Mouse (Mus musculus) intestine, embryonic 15.5 days (tissue): Measurements from ENCODE around the gene Coq10a. TPM values are rescaled to one million over a fixed set of nuclear protein-coding genes. Genes with fewer than 3 reads are reported as not detected.

ENCODE experiments used
- ATAC-seq: fragments of 200-750 bp; cut with Nextera tagmentation; 2 replicates; pipeline ENCODE4 v1.8.0; 2017; ENCODE audit warnings: moderate TSS enrichment, moderate library complexity
- H3K27ac ChIP-seq: fragments of 300-500 bp; sonication (generic); 2 replicates; pipeline ENCODE4 v1.5.1; 2015; ENCODE audit warnings: mild to moderate bottlenecking, inconsistent platforms
- H3K27me3 ChIP-seq: fragments of 300-500 bp; sonication (generic); replicated peaks from 2 replicates; pipeline ENCODE4 v1.6.1; 2015; ENCODE audit warnings: inconsistent platforms
- H3K36me3 ChIP-seq: fragments of 300-500 bp; sonication (generic); 2 replicates; pipeline ENCODE4 v1.6.1; 2015; ENCODE audit warnings: inconsistent platforms
- H3K4me1 ChIP-seq: fragments of 300-500 bp; sonication (generic); replicated peaks from 2 replicates; pipeline ENCODE4 v1.6.1; 2015; ENCODE audit warnings: inconsistent platforms
- H3K4me2 ChIP-seq: fragments of 300-500 bp; sonication (generic); replicated peaks from 2 replicates; pipeline ENCODE4 v1.6.1; 2015; ENCODE audit warnings: mild to moderate bottlenecking, inconsistent platforms
- H3K4me3 ChIP-seq: fragments of 300-500 bp; sonication (generic); replicated peaks from 2 replicates; pipeline ENCODE4 v1.5.1; 2015; ENCODE audit warnings: inconsistent platforms
- H3K9ac ChIP-seq: fragments of 300-500 bp; sonication (generic); 2 replicates; pipeline ENCODE4 v1.6.1; 2015; ENCODE audit warnings: inconsistent platforms
- H3K9me3 ChIP-seq: fragments of 300-500 bp; sonication (generic); 2 replicates; pipeline ENCODE4 v1.6.1; 2016; ENCODE audit warnings: inconsistent platforms
- WGBS: fragments of 180-500 bp; shearing (Covaris S2); methylation state at CpG from one replicate; pipeline ENCODE4 v1.1.7; 2015; 5-methylcytosine and 5-hydroxymethylcytosine counted together
- polyA plus RNA-seq: library from polyadenylated mRNA; unstranded; fragments of >200 nt; fragmentation: Nextera tagmentation; extraction: Ambion mirVana; gene quantifications from 2 replicates; pipeline ENCODE4 v1.2.1, GENCODE M21; 2015

Coq10a gene
- polyA plus RNA-seq, 1 experiment from 2014 or later, result 13.7 TPM

DNA sequence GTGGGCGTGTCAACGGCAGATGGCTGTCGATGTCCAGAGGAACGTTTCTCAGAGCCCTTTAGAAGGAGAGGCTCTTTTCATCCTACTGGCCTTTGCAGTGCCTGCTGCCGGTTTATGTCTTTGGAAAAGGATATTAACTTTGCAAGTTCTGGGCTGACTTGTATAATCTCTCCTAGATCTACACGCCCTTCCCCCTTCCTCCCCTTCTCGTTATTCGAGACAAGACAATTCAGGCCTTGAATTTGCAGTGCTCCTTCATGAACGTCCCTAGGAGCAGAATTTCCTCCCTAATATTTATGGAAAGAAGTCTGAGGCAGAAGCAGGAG lies 384 bp upstream of the Coq10a start:
- peak overlapping the region; percentile 64 for H3K4me3 ChIP-seq
- peak overlapping the region; percentile 95 for H3K27ac ChIP-seq
- no peaks in the 10 kb centered on the region for H3K36me3 ChIP-seq
- H3K9me3 ChIP-seq, result no peaks in the 10 kb centered on the region
- under 1% methylated on average over 9 of the region's 9 CpGs for WGBS
- peak overlapping the region; percentile 75 for H3K9ac ChIP-seq
- H3K4me1 ChIP-seq, result peaks cover 15% of the 10 kb centered on the region
- no peak for ATAC-seq
- H3K27me3 ChIP-seq, result no peaks in the 10 kb centered on the region
- H3K4me2 ChIP-seq, result peak overlapping the region; percentile 93

DNA sequence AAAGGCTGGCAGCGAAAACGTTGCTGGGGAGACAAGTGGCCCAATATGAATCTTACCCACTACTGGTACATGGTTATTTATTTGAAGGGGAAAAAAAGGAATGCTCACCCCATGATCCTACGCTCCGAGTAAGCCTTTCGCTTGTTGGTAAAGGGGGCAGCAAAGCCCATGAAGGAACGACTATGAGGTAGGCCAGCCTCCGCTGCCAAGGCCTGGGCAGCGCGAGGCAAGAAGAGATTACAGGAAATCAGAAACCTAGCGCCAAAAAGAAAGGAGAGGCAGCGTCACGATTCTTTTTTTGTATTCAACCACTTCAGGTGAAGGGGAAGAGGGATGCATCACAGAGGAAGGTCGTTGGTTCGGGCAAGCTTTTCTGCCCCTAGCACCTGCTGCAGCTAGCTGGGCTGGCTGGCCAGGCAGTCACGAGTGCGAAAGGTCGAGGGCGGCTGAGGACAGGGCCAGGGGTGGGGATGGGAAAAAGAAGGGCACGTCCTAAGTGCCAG lies 847 bp downstream of the Coq10a start:
- H3K36me3 ChIP-seq, result peaks cover 8% of the 10 kb centered on the region
- H3K4me3 ChIP-seq, result peak overlapping the region; percentile 64
- no peak for ATAC-seq
- H3K9ac ChIP-seq, result peak overlapping the region; percentile 75
- peak overlapping the region; percentile 95 for H3K27ac ChIP-seq
- H3K4me1 ChIP-seq, result peaks cover 15% of the 10 kb centered on the region
- peak overlapping the region; percentile 93 for H3K4me2 ChIP-seq
- H3K27me3 ChIP-seq, result no peaks in the 10 kb centered on the region
- H3K9me3 ChIP-seq, result no peaks in the 10 kb centered on the region
- 17% methylated on average over 19 of the region's 19 CpGs for WGBS

DNA sequence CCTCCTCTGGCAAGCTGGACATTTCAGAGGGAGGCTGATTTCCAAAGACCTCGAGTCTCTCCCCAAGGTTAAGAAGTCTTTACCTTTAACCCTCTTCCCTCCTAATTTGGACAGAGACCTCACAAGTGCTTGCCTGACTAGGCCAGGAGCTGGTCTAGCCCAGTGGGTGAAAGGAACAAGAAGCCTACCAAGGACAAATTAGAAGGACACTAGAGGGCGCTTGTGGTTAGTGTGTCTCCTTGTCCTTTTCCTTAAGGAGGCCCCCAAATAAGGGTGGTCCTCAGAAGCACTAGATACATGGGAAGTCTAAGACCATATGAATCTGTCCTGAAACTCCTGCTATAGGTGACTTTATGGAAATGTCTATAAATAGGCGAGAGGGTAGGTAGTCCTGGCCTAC lies 6.2 kb downstream of the Coq10a start:
- Histone ChIP-seq H3K36me3 (peaks cover 50% of the 10 kb centered on the region), H3K4me2 (no peak overlapping the region), H3K9me3 (no peaks in the 10 kb centered on the region), H3K4me1 (peaks cover 3% of the 10 kb centered on the region), H3K4me3 (no peak overlapping the region), H3K9ac (no peak overlapping the region), H3K27ac (no peak overlapping the region), H3K27me3 (no peaks in the 10 kb centered on the region)
- no peak for ATAC-seq
- 55% methylated on average over 3 of the region's 3 CpGs for WGBS

DNA sequence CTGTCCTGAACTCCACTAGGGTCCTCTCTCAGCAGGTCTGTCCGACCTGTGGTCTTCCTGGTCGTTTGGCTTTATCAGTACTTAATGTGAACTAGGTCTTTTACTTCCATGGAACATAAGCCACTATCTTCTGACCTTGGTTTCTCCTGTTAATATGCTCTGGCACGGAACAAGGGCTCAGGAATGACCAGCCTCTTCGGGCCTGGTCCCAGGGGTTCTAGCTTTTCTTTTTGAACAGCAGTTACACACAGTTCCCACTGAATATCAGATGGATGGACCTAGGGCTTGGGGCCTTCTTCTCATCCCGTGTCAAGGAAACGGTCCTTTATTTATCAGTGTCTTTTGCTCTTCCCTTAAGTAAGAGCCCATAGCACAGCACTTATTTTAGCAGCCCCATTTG lies 7.0 kb downstream of the Coq10a start:
- H3K36me3 ChIP-seq, result peaks cover 50% of the 10 kb centered on the region
- no peaks in the 10 kb centered on the region for H3K27me3 ChIP-seq
- H3K9ac ChIP-seq, result no peak overlapping the region
- ATAC-seq, result no peak
- 88% methylated on average over 6 of the region's 6 CpGs for WGBS
- no peak overlapping the region for H3K4me2 ChIP-seq
- no peaks in the 10 kb centered on the region for H3K9me3 ChIP-seq
- H3K4me3 ChIP-seq, result no peak overlapping the region
- H3K4me1 ChIP-seq, result no peaks in the 10 kb centered on the region
- no peak overlapping the region for H3K27ac ChIP-seq

DNA sequence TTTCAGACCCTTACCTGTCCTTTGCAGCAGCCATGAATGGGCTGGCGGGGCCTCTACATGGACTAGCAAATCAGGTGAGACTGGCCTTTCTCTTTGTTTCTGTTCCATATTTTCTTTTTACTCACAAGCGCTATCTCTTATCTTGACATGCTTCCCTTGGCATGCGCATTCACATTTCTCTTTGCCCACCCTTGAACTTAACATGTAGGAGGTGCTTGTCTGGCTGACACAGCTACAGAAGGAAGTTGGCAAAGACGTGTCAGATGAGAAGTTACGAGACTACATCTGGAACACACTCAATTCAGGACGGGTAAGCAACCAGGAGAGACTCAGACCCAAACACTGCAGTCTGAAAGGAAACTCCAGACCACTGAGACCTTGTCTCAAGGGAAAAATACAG lies 9.6 kb downstream of the Coq10a start:
- H3K4me1 ChIP-seq, result no peaks in the 10 kb centered on the region
- H3K27ac ChIP-seq, result no peak overlapping the region
- H3K36me3 ChIP-seq, result peaks cover 59% of the 10 kb centered on the region
- no peak overlapping the region for H3K9ac ChIP-seq
- no peaks in the 10 kb centered on the region for H3K9me3 ChIP-seq
- no peak overlapping the region for H3K4me2 ChIP-seq
- no peak overlapping the region for H3K4me3 ChIP-seq
- H3K27me3 ChIP-seq, result no peaks in the 10 kb centered on the region
- ATAC-seq, result no peak
- WGBS, result 86% methylated on average over 6 of the region's 6 CpGs

DNA sequence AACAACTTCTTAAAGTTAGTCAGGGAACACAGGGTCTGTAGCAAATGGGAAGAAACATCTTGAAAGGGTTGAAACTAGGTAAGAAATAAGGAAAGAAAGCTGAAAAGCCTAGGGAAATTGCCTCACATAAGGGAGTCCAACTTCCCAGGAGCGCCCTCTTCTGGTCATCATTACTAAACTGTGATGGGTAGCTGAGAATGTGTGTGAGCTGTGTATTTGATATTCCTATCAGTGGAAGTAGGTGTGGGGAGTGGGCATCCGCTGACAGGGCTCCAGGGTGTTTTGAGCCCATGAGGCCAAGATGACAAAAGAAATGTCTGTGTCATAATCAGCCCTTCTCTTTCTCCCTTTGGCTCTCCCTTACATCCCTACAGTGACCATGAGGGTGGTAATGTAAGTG lies 10.0 kb downstream of the Coq10a start:
- Histone ChIP-seq H3K4me3 (no peak overlapping the region), H3K36me3 (peaks cover 63% of the 10 kb centered on the region), H3K9me3 (no peaks in the 10 kb centered on the region), H3K4me2 (no peak overlapping the region), H3K27ac (no peak overlapping the region), H3K4me1 (no peaks in the 10 kb centered on the region), H3K27me3 (no peaks in the 10 kb centered on the region), H3K9ac (no peak overlapping the region)
- ATAC-seq, result no peak
- WGBS, result 57% methylated on average over 2 of the region's 2 CpGs

DNA sequence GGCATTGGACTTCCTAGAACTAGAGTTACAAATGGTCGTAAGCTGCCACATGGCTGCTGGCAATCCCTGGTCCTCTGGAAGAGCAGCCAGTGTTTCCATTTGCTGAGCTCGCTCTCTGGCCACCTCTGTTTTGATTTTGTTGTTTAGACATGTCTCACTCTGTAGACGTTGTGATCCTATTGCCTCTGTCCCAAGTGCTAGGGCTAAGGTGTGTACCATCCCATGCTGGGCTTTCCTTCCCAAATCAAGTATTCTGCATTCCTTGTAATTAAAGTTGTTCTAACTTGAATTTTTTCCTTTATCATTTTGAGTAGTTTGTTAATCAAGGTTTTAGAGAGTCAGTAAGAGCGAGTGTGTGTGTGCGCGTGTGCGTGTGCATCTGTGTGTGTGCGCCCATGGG lies 21.3 kb downstream of the Coq10a start:
- ATAC-seq, result no peak
- no peak overlapping the region for H3K4me3 ChIP-seq
- H3K9me3 ChIP-seq, result no peaks in the 10 kb centered on the region
- H3K4me2 ChIP-seq, result no peak overlapping the region
- peaks cover 9% of the 10 kb centered on the region for H3K4me1 ChIP-seq
- no peaks in the 10 kb centered on the region for H3K27me3 ChIP-seq
- H3K36me3 ChIP-seq, result peaks cover 16% of the 10 kb centered on the region
- WGBS, result 81% methylated on average over 8 of the region's 8 CpGs
- no peak overlapping the region for H3K9ac ChIP-seq
- H3K27ac ChIP-seq, result no peak overlapping the region

DNA sequence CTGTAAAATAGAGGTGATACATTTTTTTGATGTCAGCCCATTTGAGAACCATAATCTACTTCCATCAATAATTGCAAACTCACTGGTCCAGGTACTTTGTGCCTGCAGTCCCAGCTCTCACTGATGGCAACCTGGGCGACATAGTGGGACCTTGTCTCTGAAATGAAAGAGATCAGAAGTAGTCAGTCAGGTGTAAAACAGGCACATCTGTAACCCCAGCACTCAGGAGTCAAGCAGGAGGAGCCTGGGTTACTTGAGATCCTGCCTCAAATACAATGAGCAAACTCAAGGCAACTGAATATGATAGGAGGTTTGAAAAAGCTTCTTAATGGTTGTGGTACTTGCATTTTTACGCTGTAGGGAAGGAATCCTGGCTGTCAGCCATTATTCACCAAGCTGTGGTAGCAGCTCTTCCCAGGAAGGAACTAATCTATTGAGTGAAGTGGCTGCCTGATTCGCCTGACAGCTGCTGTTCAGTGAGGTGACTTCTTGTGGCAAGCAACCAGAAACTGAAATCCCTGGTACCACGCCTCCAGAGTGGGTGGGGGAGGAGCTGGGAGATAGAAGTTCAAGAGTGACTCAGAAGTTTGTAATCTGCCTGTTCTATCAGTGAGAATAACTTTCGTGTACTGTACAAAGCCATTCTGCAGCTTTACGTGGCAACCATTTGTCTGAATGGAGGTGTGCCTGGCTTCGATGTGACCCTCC lies 24.1 kb downstream of the Coq10a start:
- H3K4me1 ChIP-seq, result peaks cover 9% of the 10 kb centered on the region
- no peak overlapping the region for H3K4me3 ChIP-seq
- no peaks in the 10 kb centered on the region for H3K9me3 ChIP-seq
- H3K9ac ChIP-seq, result peak overlapping the region; percentile 21; the same call in 1 of the 2 replicates
- 23% methylated on average over 7 of the region's 7 CpGs for WGBS
- peak; percentile 91 for ATAC-seq
- 0 out of 2 replicates have a peak, but pooled peaks cover 2% of the 10 kb centered on the region for H3K36me3 ChIP-seq
- H3K27ac ChIP-seq, result peak overlapping the region; percentile 89
- peak overlapping the region; percentile 33 for H3K4me2 ChIP-seq
- H3K27me3 ChIP-seq, result no peaks in the 10 kb centered on the region

DNA sequence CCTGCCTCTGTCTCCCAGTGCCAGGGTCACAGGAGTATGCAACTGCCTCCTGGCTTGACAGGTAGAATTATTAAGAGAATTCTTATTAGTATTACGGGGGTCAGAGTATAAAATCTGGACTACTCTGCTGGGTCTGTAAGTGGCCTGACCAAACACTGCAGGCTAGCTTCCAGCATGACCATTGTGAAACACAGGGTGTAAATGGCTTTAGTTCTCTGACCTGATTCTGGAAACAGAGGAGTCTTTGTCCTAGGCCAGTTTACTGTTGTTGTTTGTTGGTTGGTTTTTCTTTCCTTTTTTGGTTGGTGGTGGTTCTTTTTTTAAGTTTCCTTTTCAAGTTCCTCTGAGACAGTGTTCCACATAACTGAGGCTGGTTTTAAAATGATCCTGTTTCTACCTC lies 25.4 kb downstream of the Coq10a start:
- ATAC-seq, result no peak
- no peaks in the 10 kb centered on the region for H3K9me3 ChIP-seq
- H3K27ac ChIP-seq, result 0 out of 2 replicates have a peak overlapping the region, but pooled peaks have one; percentile 27
- WGBS, result 88% methylated on average over 1 of the region's 1 CpGs
- no peak overlapping the region for H3K9ac ChIP-seq
- H3K4me1 ChIP-seq, result peaks cover 15% of the 10 kb centered on the region
- no peaks in the 10 kb centered on the region for H3K36me3 ChIP-seq
- H3K4me3 ChIP-seq, result no peak overlapping the region
- no peak overlapping the region for H3K4me2 ChIP-seq
- H3K27me3 ChIP-seq, result no peaks in the 10 kb centered on the region

DNA sequence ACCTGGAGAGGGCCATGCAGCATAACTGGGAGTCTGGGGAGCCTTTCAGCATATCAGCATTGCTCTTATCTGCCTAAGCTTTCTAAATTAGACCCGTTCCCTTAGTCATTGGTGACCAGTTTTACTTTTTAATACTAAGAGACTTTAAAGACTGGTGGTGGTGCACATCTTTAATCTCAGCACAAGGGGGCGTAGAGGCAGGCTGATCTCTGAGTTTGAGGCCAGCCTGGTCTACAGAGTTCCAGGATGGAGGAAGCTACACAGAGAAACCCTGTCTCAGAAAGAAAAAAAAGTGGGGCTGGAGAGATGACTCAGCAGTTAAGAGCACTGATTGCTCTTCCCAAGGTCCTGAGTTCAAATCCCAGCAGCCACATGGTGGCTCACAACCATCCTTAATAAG lies 28.5 kb downstream of the Coq10a start:
- no peak for ATAC-seq
- Histone ChIP-seq H3K27me3 (no peaks in the 10 kb centered on the region), H3K9ac (no peak overlapping the region), H3K4me3 (no peak overlapping the region), H3K27ac (no peak overlapping the region), H3K4me1 (peaks cover 26% of the 10 kb centered on the region), H3K36me3 (no peaks in the 10 kb centered on the region), H3K4me2 (no peak overlapping the region), H3K9me3 (no peaks in the 10 kb centered on the region)
- WGBS, result 78% methylated on average over 2 of the region's 2 CpGs

DNA sequence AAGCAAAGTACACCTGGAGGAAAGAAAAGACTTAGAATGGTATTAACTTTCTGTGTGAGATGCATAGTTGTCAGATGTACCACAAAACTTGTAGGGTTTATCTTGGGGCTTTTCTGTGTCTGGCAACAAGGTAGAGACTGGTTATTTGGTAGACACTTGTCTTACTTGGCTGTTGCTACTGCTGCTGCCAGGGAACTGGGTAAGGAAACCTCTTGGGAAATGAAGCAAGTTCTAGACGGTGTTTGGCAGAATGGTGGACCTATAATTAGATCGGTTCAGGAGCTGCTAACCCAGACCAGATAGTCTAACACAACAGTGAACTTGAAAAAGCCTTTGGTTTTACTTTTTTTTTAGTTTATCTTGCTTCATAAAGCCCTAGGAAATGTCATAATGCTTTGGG lies 29.8 kb downstream of the Coq10a start:
- Histone ChIP-seq H3K4me1 (peaks cover 21% of the 10 kb centered on the region), H3K9ac (peak overlapping the region; percentile 93), H3K4me3 (peak overlapping the region; percentile 98), H3K36me3 (no peaks in the 10 kb centered on the region), H3K4me2 (peak overlapping the region; percentile 79), H3K27ac (no peak overlapping the region), H3K9me3 (no peaks in the 10 kb centered on the region), H3K27me3 (no peaks in the 10 kb centered on the region)
- no peak for ATAC-seq
- 70% methylated on average over 2 of the region's 2 CpGs for WGBS

DNA sequence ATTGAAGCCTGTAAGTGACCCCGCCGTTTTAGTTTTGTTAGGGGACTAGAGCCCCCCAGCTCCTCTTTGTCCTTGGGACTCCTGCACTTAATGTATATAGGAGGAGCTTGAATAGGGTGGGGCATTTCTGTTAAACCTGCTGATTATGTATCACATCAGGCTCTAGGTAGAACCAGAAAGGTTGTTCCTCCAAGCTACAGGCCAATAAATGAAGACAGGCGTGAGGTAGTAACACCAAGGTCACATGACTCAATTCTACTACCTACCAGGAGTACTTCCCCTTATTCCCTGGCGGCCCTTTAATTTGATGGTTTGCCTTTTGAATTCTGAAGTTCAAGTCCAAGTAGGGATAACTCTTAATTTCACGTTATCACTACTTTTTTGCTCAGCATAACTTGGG lies 30.4 kb downstream of the Coq10a start:
- H3K4me1 ChIP-seq, result peaks cover 21% of the 10 kb centered on the region
- WGBS, result 15% methylated on average over 5 of the region's 5 CpGs
- H3K27ac ChIP-seq, result peak overlapping the region; percentile 97
- H3K4me3 ChIP-seq, result peak overlapping the region; percentile 98
- no peaks in the 10 kb centered on the region for H3K27me3 ChIP-seq
- peak overlapping the region; percentile 93 for H3K9ac ChIP-seq
- peak overlapping the region; percentile 79 for H3K4me2 ChIP-seq
- no peaks in the 10 kb centered on the region for H3K36me3 ChIP-seq
- no peaks in the 10 kb centered on the region for H3K9me3 ChIP-seq
- peak; percentile 40 for ATAC-seq
